Mouse (Mus musculus) T-helper 17 cell (primary cell): Measurements from ENCODE around the gene Fbxo24.

ENCODE experiments used
- in situ Hi-C, 2 experiments: fragments of 300-600 bp; cut with MboI, MseI; formaldehyde crosslinking; loops; 1 replicate in 1 of 2; 2 replicates in 1 of 2; pipeline ENCODE4 v1.15.1; 2025; ENCODE audit warnings: high pct_unique_total_duplicates in 2 of 2

Fbxo24 gene

DNA sequence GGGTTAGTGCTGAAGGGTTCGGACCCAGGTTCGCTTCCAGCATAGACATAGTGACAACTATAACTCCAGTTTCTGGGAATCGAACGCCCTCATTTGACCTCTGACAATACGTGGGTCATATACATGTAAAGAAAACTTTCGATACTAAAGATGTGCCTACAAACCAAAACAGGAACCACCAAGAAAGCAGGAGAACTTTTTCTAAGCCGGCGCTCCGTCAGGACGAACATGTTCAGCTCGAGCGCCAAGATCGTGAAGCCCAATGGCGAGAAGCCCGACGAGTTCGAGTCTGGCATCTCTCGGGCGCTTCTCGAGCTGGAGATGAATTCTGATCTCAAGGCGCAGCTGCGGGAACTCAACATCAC, 27.5 kb downstream of the Fbxo24 start:
- in situ Hi-C loops, result loop anchor here in 1 of 2 experiments (10.0 kb wide), 1 partner anchor 563 kb away; the partner anchor contains the start of gene Cops6

DNA sequence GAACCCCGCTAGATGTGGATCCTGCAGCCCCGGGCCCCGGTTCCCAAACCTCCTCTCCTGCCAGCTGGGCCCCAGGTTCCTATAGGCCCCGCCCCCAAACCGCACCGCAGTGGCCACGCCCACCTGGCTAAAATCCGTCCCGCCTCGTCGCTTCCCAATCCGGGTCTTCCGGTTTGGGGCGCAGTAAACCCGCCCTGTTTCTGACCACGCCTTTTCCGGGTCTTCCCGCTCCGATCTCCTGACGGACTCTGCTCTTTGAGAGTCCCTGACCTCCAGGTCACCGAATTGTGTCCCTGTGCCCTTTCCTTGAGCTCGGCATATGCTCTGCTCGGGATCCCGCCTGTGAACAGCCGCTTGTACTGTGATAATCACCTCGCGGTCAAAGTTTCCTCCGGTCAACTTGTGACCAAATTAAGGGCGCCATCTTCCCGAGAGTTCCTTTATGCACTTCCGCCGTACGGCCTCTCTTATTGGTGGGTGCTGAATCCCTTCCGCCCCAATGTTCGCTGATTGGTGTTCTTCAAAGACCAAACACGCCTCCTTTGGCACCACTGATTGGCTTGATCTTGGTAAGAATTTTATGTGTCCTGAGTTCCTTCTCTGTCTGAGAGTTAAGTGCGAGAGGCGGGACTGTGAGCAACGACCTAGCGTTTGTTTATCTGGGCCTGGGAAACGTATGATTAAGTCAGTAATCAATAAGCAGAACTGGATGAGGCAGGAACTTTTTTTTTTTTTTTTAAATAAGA, 28.0 kb downstream of the Fbxo24 start, which contains the start of gene Mospd3:
Gene Mospd3 (minus strand): TSS at position 440 of the 746 bp plus-strand sequence.
- in situ Hi-C loops, result loop anchor here in 1 of 2 experiments (10.0 kb wide), 1 partner anchor 564 kb away; the partner anchor contains the start of gene Cops6

DNA sequence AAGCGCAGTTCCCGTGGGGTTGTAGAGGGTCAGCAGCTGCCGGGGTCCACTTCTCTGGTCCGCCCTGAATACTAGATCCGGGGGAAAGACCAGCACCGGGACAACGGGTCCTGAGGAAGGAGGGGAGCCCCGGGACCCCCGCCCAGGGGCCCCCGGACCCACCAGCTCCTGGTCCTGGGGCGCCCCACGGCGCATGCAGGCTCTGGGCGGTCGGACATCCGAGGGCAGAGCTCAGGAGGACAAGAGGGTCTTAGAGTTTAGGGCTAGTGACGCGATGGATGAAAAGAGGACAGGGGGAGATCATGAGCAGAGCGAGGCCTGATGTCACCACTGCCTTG, 28.6 kb downstream of the Fbxo24 start:
- in situ Hi-C loops, result loop anchor here in 1 of 2 experiments (10.0 kb wide), 1 partner anchor 565 kb away; the partner anchor contains the start of gene Cops6

DNA sequence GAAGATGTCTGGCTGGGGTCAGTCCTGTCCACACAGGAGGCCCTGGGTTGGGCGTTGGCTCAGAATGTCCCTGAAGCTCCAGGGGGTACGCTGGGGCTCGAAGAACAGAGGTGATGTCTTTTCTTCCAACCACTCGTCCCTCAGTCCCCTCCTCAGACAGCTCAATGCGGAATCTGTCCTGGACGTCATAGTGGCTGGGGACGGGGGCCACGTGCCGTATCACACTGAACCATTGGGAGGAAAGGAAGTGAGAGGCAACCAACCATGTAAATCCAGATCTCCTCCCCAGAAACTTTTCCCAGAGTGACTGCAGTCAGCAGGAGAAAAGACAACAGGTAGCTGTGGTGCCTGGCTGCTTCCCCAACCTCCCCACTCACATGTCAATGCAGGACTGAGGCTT, 29.2 kb downstream of the Fbxo24 start:
- in situ Hi-C loops, result no loop called here

DNA sequence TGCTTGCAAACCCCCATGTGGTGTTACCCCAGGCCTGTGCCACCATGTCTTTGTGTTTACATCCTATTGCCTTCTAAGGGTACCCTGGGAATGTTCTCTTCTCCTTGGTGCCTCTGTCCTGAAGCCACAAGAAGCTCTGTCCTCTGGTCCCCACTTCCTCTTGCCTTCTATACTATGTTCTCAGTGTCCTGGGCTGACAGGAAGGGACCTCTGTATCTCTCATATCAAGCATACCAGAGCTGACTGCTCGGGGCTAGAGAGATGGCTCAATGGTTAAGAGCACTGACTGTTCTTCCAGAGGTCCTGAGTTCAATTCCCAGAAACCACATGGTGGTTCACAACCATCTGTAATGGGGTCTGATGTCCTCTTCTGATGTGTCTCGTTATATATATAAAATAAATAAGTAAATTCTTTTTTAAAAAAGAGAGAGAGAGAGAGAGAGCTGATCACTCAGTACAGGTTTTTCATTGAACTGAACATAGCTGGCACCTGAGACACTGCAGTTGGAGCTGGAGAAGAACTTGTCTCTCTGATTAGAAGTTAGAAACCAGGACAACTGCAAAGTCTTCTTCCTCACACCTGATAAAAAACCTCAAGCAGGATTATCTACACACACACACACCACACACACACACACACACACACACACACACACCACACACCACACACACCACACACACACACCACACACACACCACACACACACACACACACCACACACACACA, 30.5 kb downstream of the Fbxo24 start:
- in situ Hi-C loops, result no loop called here

DNA sequence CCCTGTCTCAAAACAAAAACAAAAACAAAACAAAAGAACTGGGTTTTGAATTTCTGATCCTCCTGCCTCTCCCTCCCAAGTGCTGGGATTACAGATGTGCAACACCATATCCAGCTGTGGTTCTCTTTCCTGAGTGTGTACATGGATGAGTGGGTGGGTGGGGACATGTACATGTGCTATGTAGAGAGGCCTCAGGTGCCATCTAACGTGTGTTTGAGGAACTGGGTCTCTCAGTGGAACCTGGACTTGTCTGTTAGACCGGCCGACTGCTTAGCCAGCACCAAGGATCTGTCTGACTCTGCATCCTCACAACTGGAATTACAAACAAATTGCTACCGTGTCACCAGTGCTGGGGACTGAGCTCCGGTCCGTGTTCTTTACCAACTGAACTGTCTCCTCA, 31.2 kb downstream of the Fbxo24 start:
- in situ Hi-C loops, result no loop called here

DNA sequence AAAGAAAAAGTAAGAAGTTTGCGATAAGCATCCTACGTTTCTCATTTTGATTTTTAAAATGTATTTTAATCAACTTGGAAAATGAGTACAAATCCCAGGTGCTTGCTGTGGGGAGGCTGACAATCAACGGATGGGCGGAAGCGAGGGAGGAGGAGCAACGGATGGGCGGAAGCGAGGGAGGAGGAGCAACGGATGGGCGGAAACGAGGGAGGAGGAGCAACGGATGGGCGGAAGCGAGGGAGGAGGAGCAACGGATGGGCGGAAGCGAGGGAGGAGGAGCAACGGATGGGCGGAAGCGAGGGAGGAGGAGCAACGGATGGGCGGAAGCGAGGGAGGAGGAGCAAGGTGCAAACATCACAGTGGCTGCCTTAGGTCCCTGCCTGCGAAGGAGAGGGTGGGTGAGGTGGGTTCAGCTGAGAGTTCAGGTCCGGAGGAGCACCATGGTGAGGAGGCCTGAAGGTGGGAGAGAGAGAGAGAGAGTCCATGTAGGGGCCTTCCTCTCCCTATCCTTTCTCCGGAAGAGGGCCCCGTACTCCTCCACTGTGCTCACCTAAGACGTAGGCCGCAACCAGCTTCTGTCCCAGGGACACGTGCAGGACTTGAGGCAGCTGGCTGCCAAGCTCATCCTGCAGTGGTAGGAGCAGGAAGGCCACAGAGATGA, 32.1 kb downstream of the Fbxo24 start:
- in situ Hi-C loops, result no loop called here

DNA sequence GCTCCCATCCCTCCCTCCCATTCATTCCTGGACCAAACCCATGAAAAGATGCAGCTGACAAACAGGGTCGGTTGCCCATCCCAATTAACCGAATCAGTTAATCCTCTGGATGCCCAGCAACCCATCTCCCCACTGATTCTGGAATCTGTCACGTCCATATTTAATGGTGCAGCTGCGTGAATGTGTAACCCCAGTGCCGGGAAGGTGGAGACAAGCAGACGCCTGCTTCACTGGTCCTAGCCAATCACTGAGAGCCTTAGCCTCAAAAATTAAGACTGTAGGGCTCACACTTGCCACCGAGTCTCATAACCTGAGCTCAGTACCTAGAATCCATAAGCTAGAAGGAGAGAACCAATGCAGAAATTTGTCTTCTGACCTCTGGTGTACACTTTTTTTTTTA, 32.9 kb downstream of the Fbxo24 start:
- in situ Hi-C loops, result no loop called here

DNA sequence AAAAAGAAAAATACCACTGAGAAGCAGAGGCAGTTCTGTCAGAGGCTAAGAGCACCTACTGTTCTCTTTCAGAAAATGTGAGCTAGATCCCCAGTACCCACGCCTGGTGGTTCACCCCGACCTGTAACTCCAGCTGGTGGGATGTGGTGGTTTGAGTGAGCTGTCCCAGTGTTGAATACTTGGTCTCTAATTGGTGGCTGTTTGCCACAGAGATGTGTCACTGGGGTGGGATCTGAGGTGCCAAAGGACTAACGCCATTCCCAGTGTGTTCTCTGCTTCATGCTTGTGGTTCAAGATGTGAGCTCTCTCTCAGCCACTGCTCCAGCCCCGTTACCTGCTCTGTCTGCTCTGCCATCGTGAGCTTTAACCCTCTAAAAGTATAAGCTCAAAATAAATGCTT, 38.3 kb downstream of the Fbxo24 start:
- in situ Hi-C loops, result no loop called here

DNA sequence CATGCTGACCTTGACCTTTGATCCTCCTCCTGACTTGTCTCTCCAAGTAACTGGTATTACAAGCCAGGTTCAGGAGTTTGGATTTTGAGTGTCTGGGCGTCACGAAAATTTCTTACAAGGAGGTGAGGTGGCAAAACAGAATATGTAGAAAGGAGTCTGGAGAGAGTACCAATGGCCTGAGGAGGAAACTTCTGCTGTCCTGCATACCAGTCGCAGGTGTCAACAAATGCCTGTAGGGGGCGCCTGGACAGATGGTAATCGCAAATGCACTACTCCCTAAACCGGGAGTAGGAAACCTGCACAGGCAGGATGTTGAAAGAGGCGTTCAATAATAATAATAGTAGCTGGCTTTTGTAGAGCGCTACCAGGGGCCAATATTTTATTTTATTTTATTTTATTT, 43.8 kb downstream of the Fbxo24 start:
- in situ Hi-C loops, result no loop called here

DNA sequence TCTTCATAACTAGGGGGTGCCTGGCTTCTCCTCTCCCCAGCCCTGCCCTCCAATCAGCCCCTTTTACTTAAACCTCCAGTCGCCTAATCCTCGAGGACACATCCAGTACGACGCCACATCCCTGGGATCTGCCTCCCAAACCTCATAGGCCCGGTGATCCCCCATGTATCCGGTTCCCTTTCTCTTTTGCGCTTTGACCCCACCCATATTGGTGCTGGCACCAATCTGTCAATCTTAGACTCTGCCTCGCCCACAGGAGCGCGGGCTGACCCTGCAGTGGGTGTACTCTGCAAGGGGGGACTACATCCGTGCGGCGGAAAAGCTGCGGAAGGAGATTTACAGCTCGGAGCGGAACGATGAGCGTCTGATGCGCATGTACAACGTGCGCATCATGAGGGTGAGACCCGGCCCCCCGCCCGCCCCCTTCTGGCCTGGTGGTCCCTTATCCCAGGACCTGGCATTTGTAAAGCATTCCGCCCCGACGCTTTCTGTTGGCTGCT, 45.1 kb downstream of the Fbxo24 start:
- in situ Hi-C loops, result no loop called here

DNA sequence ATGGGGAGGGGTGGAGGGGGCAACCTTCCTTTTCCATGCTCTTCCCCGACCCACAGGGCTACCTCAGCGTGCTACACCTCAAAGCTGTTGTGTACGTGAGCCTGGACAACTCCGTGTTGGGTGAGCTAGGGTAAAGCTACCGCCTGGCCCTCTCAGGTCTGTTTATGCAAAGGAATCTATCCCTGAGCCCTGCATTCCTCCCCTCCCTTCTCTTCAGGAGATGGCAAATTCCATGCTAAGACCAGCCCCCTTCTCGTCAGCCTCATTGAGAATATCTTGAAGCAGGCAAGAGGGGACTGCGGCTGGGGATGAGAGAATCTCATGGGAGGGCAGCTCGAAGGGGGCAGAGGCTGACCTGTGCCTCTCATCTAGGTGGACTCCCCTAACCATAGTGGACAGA, 46.1 kb downstream of the Fbxo24 start:
- in situ Hi-C loops, result no loop called here

DNA sequence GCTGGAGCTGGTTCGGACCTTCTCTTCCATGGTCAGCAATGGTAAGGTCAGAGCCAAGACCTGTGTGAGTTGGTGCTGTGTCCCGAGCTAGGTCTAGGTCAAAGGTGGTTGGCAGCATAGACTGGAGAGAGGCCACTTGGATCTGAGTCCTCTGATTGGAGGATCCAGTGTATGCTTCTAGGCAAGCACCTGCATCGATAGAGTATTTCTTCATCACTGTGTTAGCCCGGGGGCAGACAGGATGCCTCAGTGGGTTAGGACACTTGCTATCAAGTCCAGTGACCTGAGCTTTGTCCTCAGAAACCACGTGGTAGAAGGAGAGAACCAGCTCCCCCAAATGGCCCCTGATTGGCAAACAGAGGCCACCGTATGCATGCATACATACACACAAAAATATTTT, 48.6 kb downstream of the Fbxo24 start:
- in situ Hi-C loops, result no loop called here

DNA sequence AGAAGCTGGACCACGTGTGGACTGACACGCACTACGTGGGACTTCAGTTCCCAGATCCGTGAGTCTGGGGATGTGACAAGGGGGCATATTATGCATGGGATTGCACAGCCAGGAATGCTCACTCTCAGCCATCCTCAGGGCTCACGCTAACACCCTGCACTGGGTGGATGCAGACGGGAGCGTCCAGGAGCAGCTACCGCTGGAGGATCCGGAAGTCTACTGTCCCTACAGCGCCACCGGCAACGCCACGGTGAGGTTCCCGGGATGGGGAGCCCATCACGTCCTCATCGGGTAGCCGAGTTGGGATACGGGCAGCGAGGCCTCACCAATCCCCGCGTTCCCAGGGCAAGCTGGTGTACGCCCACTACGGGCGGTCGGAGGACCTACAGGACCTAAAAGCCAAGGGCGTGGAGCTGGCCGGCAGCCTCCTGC, 54.3 kb downstream of the Fbxo24 start:
- in situ Hi-C loops, result no loop called here

DNA sequence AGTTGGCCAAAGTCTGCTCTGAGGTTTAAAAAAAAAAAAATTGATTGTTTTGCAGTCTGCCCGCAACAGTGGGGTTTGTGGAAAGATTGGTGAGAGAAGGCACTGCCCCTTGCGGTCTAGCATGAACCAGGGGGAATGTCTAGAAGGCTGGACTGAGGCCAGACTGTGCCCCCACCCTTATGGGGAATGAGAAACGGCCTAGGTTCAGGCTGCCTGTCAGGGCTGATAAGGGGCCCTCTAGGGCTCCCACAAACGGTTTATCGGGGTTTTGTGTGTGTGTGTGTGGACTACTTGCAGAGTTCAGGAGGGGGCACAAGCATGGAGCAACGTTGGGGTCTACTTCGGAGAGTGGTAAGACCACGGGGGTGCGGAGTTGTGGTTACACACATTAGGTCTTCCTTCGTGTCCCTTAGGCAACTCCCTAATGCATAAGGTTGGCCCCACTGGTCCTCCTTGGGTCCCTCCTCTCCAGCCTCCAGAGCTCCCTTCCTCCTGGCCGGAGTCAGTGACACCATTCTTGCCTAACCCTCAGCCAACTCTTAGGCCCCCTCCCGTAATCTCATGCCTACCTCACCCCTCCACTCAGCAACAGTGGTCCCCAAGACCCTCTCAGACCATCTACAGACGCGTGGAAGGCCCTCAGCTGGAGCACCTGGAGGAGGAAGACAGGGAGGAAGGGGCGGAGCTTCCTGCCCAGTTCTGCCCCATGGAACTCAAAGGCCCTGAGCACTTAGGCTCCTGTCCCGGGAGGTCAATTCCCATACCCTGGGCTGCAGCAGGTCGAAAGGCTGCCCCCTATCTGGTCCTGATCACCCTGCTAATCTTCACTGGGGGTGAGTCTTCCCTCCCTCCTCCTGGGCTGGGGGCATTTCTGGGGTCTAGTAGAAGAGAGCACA, 57.9 kb downstream of the Fbxo24 start:
- in situ Hi-C loops, result no loop called here

DNA sequence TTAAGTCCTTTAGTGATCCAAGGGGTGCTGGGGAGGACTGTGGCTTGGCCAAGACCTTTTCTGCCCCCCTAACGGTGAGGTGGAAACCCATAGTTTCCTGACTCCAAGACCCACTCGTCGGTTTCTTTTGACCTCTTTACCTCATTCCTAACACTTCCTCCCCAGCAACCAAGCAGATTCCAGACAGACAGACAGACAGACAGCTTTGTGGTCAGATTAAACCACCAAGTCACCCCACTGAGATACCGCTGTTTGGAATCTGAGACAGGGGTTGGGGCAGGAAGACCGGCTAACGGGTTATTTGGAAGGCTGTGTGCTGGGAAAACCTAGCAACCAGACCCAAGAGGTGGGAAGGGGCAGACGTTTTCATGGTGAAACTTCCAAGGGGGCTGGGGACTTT, 58.6 kb downstream of the Fbxo24 start:
- in situ Hi-C loops, result no loop called here

DNA sequence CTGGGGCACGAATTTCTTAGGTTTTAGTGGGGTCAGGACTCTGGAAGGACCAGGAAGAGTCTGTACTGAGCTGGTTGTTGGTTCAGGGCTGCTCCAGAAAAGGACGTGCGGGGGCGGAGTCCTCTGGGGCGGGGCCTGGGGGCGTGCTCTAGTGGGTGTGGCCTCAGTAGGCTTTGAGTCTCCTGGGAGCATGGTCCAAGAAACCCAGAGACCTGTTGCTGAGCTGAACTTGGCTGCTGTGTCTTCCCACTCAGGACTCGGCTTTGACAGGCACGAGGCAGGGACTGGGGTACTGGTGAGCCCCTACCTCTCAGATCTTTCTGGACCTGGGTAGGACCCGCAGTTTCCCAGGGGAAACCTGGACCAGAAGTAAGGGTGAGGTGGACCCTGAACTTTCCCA, 59.1 kb downstream of the Fbxo24 start, which contains the start of gene Tfr2:
Gene Tfr2 (plus strand): TSS at position 176 of the 400 bp plus-strand sequence.
- in situ Hi-C loops, result no loop called here

DNA sequence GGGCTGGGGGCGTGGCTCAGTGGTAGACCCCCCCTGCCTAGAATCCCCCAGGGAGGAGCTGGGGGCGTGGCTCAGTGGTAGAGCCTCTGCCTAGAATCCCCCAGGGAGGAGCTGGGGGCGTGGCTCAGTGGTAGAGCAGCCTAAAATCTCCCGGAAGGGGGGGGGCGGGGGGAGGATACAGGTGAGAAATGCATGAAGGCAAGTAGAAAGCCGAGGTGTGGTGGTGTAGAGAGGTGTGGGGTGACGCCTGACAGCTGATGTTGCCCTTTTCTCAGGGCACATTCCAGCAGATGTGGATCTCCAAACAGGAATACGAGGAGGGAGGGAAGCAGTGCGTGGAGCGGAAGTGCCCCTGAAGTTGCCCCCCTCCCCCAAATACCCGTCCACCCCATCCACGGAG, 59.8 kb downstream of the Fbxo24 start:
- in situ Hi-C loops, result no loop called here

DNA sequence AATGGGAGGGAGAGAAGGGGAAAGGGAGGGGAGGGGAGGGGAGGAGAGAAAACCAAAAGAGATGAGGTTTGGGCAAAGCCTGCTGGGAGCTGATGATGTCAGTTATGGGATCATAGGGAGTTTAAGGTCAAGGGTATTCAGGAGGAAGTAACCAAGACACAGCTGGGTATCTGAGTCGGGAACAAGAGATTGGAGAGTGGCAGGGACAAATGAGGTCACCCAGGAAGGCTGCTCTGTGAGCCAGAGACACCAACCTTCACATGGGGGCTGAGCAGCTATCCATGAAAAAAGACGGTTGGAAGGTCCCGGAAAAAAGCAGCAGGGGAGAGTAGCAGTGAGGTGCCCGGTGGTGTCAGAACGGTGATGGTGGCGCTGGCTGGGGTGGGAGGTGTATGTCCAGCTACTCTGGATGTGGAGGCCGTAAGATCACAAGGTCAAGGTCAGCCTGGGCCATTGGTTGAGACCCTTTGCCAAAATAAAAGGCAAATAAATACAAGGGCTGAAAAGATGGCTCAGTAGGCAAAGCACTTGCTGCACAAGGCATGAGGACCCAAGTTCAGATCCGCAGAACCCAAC, 60.5 kb downstream of the Fbxo24 start:
- in situ Hi-C loops, result no loop called here

DNA sequence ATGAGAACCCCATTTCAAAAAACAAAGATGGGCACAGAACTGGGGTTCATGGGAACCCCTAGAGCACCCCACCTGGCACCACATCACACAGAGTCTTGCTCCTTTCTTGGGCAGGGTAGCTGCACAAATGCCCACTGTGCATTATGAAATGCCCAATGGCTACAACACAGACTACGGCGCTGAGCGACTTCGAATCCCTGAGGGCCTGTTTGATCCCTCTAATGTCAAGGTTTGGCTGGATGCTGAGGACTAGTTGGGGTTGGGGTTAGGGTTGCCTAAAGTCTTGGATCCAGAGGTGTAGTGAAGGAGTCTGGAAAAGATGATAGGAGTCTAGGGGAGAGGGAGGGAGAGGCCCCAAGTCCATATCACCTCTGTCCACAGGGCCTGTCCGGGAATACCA, 62.4 kb downstream of the Fbxo24 start:
- in situ Hi-C loops, result no loop called here

DNA sequence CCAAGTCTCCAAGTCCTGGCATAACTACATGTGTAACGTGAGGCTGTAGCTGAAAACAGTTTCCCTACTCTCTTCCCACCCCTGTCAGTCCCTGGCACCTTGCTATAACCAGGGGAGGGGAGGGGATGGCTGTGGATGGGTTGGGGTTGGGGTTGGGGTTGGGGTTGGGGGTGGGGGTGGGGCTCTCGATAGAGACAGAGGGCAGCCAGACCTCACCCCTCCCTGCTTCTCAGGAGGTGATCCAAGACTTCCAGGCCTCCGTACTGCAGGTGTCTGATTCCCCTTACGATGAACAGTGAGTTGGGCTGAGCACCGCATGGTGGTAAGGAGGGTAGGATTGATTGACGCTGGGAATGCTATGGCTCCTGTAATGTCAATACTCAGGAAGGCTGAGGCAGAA, 63.1 kb downstream of the Fbxo24 start:
- in situ Hi-C loops, result no loop called here
